Mouse (Mus musculus): ENCODE measurements around the gene BC005537.
"Not testable (repeated sequence)": the region's sequence is repeated elsewhere in the genome, so short reads cannot be mapped to it uniquely, and the experiment has no call there.

BC005537 gene

DNA sequence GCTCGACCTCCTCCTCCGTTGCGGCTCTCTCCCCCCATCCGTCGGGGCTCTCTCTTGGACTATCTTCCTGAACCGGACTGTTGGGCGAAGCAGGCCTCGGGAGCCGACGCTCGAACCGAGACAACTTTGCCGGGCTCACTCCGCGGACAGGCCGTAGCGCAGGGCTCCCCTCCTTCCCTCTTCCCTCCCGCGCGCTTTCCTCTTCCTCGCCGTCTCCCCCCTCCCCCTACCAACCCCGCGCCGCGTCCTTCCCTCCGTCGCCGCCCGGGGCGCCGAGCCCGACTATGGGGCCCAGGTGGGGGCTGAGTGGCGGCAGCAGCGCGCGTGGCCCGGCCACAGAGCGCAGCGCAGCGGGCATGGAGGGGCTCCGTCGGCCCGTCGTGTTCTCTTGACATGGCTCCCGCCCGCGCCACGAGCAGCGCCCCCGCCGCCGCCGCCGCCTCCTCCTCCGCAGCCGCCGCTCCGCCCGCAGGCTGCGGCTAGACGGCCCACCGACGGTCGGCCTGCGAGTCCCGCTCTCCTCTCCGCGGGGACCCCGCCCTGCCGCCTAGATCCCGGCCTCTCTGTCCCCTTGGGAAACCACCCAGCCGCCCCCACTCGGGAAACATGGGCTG lies at the start of gene BC005537:
Gene BC005537, plus strand, starts transcription at position 350 of the 614 bp plus-strand sequence.
- no peak for DNase-seq (ENCODE audit: low read depth)

DNA sequence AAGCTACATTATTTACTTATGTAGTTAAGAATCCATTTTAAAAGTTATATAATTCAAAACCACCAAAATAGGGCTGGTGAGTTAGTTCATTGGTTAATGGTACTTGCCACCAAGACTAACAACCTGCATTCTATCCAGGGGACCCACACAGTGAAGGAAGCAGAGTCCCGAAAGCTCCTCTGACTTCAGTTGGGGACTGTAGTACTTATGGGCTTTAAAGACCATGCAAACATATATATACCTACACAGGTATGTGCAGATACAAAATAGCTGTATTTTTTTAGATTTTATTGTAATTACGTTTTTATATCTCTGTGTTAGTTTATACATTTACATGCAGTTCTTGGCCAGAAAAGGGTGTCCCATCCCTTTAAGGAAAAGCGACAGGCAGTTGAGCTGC lies 44.7 kb upstream of the BC005537 start:
- DNase-seq (ENCODE audit: low read depth): no peak

DNA sequence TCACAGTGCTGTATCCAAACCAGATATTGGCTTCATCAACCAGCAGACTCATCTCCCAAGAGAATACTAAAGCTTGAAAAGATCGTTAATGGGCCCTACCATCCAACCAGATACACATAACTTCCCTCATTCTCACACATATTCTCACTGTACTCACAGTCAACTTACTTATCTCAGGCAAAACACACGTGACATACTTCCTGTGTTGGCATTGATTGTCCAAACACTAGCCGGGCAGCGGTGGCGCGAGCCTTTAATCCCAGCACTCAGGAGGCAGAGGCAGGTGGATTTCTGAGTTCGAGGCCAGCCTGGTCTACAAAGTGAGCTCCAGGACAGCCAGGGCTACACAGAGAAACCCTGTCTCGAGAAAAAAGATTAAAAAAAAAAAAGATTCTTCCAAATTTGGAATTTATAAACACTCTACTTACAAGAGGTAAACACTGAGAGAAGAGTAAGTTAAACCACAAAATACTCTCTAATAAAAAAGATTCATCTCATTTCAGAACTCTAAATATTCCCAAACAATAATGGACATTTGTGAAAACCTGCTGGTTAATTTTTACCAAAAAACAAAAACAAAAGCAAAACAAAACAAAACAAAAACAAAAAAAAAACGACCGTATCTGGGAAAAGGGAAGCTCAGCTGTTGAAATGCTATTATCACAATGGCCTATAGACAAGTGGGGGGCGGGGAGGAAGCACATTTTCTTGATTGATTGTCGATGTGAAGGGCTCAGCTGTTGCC lies 43.5 kb upstream of the BC005537 start:
- DNase-seq (ENCODE audit: low read depth): no peak

DNA sequence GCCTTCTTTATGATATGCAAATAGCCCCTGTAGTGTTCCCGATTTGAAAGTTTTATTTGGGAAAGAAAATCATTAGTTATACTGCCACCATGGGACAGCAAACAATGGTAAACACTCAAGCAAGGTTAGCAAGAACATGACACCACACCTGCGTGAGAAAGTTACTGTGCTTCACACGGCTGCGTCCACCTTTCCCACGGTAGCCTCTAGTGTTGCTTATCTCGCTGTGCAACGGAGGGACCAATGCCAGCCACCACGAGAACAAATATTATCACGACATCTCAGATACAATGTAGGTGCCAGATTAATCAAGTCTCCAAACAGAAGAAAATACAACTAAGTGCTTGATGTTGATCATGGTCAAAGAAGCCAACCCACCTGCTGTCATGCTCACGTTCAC lies 42.0 kb upstream of the BC005537 start:
- DNase-seq (ENCODE audit: low read depth): no peak

DNA sequence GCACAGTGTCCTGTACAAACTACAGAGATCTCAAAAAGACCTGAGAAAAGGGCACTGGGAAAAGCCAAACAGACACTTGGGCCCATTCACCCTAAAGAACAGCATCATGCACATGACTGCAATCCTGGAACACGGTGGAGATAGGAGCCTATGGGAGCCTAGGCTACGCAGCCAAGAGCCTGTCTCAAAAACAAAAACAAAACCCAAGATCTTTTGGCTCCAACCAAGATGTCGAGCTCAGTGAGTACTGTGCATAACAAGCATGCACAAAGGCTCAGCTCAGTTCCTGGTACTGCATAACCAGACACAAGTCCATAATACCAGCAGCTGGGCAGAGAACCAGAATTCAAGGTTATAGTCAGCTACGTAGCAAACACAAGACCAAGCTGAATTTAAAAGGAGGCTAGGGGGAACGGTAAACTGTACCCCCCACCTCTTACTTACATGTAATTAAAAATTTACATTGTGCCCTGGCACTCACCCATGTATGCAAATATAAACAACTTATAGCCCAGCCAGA lies 41.0 kb upstream of the BC005537 start:
- no peak for DNase-seq (ENCODE audit: low read depth)

DNA sequence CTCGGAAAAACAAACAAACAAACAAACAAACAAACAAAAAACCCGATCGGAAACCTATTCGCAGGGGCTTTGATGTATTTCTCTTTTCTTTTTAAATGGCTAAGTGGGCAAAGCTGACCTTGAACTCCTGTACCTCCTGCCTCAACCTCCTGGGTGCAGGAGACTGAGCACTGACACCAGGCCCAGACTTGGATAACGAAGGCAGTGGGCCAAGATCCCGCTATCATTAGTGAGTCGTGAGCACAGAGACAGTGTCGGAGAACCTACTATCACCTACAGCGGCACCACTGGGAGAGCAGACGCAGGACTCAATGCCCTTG lies 40.4 kb upstream of the BC005537 start:
- no peak for DNase-seq (ENCODE audit: low read depth)

DNA sequence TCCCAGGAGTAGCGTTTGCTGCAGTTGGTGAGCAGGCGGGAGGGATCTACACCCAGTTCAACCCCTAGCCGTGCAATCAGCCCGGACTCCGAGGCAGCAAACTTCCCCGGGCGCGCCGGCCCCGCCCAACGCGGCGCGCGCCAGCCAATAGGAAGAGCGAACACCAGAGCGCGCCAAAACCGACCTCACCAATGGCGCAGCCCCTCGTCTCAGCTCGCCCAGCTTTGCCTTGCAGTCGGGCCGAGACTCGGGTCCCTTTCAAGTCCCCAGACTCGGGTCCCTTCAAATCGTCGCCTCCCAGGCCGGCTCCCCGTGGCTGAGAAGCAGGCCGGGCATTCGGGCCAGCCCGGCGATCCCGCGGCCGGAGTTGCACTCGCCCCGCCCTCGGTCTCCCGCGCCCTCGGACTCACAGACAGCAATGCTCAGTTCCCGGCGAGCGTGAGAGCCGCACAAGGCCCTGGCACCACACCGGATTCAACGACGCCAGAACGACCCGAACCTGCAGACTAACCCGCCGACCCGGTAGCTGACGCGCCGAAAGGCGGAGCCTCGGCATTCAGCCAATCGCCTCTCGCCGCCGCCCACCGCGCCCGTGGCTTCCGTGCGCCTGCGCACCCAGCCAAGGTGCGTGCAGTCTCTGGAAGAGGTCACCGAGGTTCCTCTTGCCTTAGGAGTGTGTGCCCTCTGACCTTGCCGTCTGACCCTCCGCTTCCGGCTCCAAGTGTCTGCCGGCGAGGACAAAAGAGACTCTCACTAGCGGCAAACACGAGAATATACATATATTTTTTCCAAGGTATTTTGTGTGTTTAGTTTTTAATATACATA lies 39.8 kb upstream of the BC005537 start, which contains the start of gene Gmnn:
Gene Gmnn, minus strand, starts transcription at position 521 of the 825 bp plus-strand sequence.
- DNase-seq (ENCODE audit: low read depth): peak; percentile 63

DNA sequence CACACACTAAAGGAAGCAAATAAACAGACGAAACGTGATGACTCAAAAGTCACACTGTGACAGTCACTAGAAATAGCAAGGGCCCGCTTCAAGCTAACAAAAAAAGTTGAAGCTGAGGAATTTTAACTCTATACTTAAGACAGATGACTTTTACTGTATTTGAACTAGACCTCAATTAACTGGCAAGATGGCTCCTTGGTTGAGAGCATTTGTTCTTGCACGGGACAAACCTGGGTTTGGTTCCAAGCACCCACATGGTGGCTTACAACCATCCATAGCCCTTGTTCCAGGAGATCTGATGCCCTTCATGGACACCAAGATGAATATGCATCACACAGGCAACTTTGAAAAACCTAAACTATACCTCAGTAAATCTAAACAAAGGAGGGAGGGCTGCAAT lies 39.2 kb upstream of the BC005537 start:
- DNase-seq (ENCODE audit: low read depth): no peak

DNA sequence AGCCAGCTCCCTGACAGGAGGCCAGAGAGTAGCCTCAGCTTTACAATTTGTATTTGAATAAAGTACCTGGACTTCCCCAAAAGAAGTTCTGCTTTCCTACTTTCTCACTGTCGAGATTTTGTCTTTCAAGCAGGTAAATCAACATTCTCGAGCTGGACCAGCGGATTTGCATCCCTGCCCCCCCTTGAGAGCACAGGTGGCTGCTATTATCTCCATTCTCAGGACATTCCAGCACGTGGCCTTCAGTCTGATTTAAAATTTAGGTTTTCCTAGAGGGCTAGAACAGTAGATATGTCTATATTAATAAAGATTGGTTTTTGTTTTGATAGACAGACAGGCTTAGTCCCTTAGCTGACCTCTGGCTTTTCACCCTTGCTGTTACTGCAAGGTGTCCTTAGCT lies 33.6 kb upstream of the BC005537 start:
- DNase-seq (ENCODE audit: low read depth): not testable (repeated sequence)

DNA sequence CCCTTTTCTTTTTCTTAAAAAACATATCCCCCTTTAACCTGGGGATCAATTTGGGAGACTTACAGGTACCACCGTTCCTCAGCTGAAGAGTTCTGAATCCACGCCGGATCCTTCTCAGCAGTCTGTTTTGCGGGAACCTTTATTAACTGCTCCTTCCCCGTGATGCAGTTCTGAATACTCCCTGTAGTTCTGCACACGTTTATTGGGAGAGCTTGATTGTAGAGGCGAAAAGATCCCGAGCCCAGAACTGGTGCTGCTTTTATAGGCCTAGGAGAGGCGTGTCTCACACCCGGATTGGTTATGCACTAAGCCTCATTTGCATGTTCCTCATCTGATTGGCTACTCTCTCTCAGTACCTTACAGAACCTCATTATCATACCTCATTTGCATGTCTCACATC lies 30.0 kb upstream of the BC005537 start:
- DNase-seq (ENCODE audit: low read depth): not testable (repeated sequence)

DNA sequence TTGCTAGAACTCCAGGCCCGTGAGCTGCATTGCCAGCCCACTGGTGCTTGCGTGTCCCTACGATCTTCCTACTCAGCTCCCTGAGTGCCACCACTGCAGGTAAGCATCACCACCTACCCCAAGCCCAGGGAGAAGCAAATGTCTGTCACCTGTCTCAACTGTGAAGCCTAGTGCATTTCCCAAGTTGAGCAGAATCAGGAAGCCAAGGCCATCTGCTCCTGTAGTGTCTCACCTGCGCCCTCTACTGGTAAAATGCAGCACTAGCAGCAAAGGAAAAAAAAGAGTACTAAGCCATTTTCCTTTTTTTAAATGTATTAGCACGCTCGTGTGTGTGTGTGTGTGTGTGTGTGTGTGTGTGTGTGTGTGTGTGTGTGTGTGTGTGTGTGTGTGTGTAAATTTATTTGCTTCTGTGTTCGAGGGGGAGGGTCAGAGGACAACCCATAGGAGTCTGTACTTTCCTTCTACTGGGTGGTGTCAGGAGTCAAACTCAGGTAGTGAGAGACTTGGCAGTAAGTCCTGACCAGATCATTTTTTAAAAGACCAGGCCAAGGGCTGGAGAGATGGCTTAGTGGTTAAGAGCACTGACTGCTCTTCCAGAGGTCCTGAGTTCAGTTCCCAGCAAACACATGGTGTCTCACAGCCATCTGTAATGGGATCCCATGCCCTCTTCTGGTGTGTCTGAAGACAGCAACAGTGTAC lies 25.2 kb upstream of the BC005537 start:
- DNase-seq (ENCODE audit: low read depth): no peak

DNA sequence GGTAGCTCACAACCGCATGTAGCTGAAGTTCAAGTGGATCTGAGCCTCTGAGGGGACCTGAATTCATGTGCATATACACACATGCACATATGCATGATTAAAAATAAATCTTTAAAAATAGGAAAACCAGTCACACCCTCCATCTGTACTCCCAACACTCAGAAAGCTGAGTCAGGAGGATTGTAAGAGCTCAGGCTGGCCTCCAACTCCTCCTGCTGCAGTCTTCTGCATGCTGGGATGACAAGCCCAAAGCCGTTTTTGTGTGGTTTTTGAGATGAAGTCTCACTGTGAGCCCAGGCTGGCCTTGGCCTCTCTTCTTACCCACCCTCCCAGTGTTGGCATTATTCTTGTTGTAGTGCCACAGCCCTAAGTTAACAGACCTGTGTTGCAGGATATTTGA lies 23.4 kb upstream of the BC005537 start:
- DNase-seq (ENCODE audit: low read depth): no peak

DNA sequence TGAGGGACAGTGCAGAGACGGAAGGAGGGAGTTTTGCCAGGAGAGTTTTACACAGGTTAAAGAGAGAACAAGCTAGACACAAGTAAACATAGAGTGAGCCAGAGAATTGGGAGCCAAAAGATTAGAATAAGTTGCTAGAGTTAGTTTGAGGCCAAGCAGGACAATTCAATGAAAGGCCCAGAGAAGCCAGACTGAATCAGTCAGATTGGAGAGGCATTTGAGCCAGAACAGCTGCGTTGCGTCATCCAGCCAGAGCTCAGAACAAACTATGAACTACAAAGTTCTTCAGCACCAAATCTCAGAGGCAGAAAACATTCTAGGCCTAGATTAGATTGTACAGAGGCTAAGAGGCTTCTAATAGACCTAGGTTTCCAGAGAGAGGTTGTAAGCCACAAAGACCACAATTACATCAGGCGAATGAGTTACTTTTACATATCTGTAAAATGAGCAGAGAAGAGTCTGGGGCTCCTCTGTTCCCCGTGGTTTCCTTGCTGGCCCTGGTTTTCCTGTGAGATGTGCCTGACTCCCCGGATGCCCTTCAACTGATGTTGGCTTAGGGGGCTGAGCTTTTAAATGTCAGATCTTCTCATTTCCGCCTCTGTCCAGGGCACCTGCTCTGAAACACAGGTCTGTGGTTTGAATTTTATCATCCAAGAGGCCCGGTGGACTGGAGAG lies 22.6 kb upstream of the BC005537 start:
- no peak for DNase-seq (ENCODE audit: low read depth)

DNA sequence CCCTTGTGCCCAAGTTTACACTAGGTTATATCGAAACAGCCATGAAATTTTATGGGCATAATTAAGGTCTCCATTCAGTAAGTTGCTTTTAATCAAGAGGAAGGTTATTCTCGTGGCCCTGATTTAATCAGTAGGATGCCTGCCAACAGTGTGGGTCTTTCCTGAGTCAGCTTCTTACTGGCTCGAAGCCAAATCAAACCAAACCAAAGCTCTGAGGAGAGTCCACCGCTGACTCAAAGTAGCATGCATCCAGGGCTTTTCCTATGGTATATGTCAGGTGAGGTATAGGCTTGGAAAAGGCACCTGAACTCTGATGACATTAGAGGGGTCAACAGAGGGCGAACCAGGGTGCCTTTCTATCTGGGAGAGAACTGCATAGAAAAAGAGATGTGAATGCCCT lies 19.5 kb upstream of the BC005537 start:
- DNase-seq (ENCODE audit: low read depth): no peak

DNA sequence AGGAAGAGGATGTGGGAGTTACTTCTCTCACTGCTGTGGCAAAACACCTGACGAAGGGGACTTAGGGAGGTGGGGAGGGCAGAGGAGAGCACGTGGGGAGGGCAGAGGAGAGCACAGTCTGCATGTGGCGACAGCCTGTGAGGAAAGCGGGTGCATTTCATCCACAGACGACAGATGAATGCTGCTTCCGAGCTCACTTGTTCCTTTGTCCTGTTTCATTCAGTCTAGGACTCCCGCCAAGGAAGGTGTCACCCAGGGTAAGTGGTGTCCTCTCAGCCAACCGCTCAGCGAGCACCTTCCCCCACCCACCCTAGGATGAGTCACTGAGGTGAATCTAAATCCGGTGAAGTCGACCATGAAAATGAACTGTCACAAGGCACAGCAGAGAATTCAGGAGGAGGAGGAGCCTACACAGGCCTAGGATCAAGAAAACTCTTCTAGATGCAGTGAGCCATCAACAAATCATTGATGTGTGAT lies 15.4 kb upstream of the BC005537 start:
- DNase-seq (ENCODE audit: low read depth): no peak

DNA sequence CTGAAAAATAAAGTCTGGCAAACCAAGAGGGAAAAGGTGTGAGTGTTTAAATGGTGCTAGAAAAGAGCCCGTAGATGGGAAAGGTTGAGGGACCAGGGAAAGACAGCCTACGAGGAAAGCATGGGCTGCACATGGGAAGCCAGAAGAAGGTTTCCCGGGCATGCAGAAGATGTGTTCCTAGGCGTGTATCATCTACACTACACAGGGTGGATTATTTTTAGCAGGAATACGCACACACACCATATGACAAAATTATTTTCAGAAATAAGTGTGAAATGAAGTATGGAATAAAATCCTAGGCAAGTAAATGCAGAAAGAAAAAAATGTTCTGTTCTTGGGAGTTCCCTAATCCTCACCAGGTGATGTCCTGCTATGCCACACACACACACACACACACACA lies 14.0 kb upstream of the BC005537 start:
- no peak for DNase-seq (ENCODE audit: low read depth)

DNA sequence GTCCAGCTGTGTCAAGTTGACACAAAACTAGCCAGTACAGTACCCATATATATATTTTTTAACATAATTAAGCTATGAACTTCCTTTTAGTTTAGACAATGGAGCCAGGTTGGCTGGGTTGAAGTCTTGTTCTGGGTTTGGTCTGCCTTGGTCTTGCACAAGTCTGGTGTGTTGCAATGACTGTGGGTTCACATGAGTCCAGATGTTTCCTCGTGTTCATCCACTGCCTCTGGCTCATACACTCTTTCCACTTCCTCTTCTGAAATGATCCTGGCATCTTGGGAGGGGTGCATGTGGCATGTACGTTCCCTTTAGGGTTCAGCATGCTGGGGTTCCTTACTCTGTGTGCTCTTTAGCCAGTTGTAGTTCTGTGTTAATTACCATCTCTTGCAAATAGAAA lies 10.1 kb upstream of the BC005537 start:
- peak; percentile 42 for DNase-seq (ENCODE audit: low read depth)

DNA sequence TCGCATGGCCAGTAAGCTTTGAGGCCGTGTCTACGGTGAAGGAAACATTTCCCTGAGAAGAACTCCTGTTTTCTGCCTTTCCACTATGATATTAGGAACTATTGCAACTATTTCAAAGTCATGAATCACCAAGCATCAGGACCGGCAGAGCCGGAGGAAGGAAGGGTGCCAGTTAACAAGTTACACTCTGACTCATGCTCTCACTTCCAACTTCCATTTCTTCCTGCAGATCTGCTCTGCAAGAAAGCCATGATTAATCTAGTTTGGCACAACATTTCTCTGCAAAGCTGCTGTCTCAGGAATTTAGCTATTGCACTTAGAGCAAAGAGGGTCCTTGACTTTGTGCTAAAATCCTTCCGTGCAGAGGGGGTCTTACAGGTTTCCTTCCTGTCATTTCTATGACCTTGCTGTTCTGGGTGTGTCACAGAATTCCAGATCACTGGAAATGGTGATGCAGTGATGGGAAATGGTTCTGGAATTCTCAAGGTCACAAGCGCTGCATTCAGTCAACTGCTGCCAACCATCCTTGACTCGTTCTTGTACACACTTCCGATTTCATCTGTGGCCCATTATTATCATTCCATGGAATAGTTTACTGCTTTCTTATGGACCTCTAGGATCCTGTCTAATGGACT lies 8.9 kb upstream of the BC005537 start:
- peak; percentile 63 for DNase-seq (ENCODE audit: low read depth)

DNA sequence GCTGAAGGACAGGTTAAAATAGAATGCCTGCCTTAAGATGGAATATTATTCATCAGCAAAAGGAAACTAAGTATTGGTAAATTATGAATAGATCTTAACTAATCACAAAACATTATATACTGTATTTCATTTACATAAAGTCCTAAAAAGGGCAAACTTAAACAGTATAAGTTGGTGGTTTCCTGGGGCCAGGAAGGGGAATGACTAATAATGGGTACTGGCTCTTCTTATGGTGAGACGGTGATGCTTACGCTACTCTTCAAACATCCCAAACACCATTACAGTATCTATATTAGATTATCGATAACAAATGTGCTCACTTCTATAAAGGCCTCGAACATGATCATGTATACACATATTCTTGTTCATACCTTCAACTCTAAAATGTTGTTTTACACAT lies 2.8 kb upstream of the BC005537 start:
- DNase-seq (ENCODE audit: low read depth): no peak

DNA sequence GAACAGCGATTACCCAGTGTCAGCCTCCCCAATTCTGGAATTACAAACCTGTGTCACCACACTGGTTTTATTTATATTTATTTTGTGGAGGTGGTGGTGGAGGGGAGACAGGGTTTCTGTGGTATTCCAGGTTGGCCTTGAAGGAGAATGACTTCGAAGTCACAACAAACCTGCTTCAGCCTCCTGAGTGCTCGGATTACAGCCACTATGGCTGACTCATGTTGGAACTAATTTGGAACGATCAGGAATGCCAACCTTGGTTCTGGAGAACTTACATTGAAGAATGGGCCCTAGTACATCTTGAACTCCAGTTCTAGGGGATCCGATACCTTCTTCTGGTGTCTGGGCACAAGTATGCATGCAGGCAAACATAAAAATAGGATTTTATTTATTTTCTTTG lies 2.1 kb upstream of the BC005537 start:
- no peak for DNase-seq (ENCODE audit: low read depth)

Data from fibroblast of lung, adult 2 months (primary cell).